Comparison of ENCODE assay signal across 21 mouse cellular contexts in the genomic region with DNA sequence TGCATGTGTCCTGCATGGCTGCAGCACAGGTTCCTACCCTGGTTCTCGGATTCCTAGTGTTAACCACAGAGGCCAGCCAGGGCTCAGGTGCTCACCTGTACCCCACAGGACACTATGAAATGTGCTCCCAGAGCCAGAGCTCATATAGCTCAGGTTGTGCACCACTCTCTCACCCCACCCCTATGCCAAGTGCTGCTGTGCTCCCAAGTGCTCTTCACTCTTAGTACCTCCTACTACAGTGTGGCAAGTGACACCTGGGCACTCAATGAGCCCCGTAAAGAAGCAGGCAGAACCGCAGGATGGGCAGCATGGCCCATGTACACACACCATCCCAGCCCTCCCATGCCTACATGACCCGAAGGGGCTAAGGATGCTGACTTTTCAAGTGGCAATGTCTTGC. TPM values are rescaled to one million over a fixed set of nuclear protein-coding genes. Genes with fewer than 3 reads are reported as not detected.
A peak's percentile ranks its signal among the peaks of the same experiment; 100 is the strongest.
DNase-seq lines count a peak whose midpoint lies in the region; ATAC-seq and TF ChIP-seq lines count a peak whose summit lies in the region.
"Had no signal": no experiment of that assay in that cellular context is flagged by ENCODE, and none has a peak within 500 bp of the region (broad histone marks: within the 10 kb centered on the region; RNA-seq: fewer than 3 reads in every experiment).

No protein-coding gene starts in this region.

- no peak for ATAC-seq in hindbrain, embryonic 11.5 days (ENCODE audit: low FRiP score)
- ATAC-seq in hindbrain, embryonic 14.5 days (ENCODE audit: low FRiP score) = no peak
- ATAC-seq in lung, embryonic 16.5 days (ENCODE audit: low read depth) = peak; percentile 77
- ATAC-seq: CD4-positive, CD25-positive, alpha-beta regulatory T cell, adult 4 months had no signal

- H3K27me3 ChIP-seq in cerebellum, adult 2 months (ENCODE audit: control insufficient read depth, insufficient read depth, low read length) = no peaks in the 10 kb centered on the region
- no peaks in the 10 kb centered on the region for H3K27me3 ChIP-seq in hindbrain, embryonic 11.5 days (ENCODE audit: control insufficient read depth, insufficient read depth, low read length)
- no peaks in the 10 kb centered on the region for H3K27me3 ChIP-seq in hindbrain, embryonic 14.5 days (ENCODE audit: control insufficient read depth, insufficient read depth, low read length)
- no peaks in the 10 kb centered on the region for H3K27me3 ChIP-seq in lung, embryonic 16.5 days (ENCODE audit: control insufficient read depth, insufficient read depth, low read depth, low read length)
- H3K27me3 ChIP-seq: embryonic facial prominence, embryonic 15.5 days; heart, embryonic 15.5 days; megakaryocyte, embryonic 14.5 days had no signal

- H3K9ac ChIP-seq in hindbrain, embryonic 11.5 days (ENCODE audit: low read depth, low read length) = no peak overlapping the region
- H3K9ac ChIP-seq in hindbrain, embryonic 14.5 days = no peak overlapping the region
- no peak overlapping the region for H3K9ac ChIP-seq in lung, embryonic 16.5 days (ENCODE audit: low read length)
- H3K9ac ChIP-seq: embryonic facial prominence, embryonic 15.5 days; heart, embryonic 15.5 days had no signal

- TF ChIP-seq POLR2A in cerebellum, adult 2 months (IDR thresholded peaks at IDR 0.05; ENCODE audit: borderline replicate concordance, insufficient read depth, low read length) = no peak
- TF ChIP-seq POLR2A in lung, adult 2 months (IDR thresholded peaks at IDR 0.05; ENCODE audit: borderline replicate concordance, extremely low read depth, low read depth, low read length) = no peak

- H3K27ac ChIP-seq in cerebellum, adult 2 months (ENCODE audit: insufficient read depth, low read length) = peak overlapping the region; percentile 31
- 0 out of 2 replicates have a peak overlapping the region, but pooled peaks have one; percentile 17 for H3K27ac ChIP-seq in hindbrain, embryonic 11.5 days (ENCODE audit: low read depth, low read length)
- H3K27ac ChIP-seq in hindbrain, embryonic 14.5 days = no peak overlapping the region
- H3K27ac ChIP-seq in lung, embryonic 16.5 days (ENCODE audit: low read length) = 0 out of 2 replicates have a peak overlapping the region, but pooled peaks have one; percentile 48
- H3K27ac ChIP-seq: embryonic facial prominence, embryonic 15.5 days; forebrain, embryonic 10.5 days had no signal

- H3K36me3 ChIP-seq in hindbrain, embryonic 11.5 days (ENCODE audit: control insufficient read depth, insufficient read depth, low read length) = no peaks in the 10 kb centered on the region
- no peaks in the 10 kb centered on the region for H3K36me3 ChIP-seq in hindbrain, embryonic 14.5 days (replicated peaks; ENCODE audit: control insufficient read depth, insufficient read depth)
- H3K36me3 ChIP-seq in lung, embryonic 16.5 days (ENCODE audit: control insufficient read depth, insufficient read depth, low read length) = peaks cover 7% of the 10 kb centered on the region; the same call in 1 of the 2 replicates
- H3K36me3 ChIP-seq: heart, embryonic 15.5 days had no signal

- no peak overlapping the region for H3K4me2 ChIP-seq in hindbrain, embryonic 11.5 days (replicated peaks; ENCODE audit: low read depth, low read length)
- H3K4me2 ChIP-seq in hindbrain, embryonic 14.5 days (replicated peaks) = no peak overlapping the region
- H3K4me2 ChIP-seq in lung, embryonic 16.5 days (ENCODE audit: low read depth, low read length) = no peak overlapping the region
- H3K4me2 ChIP-seq: embryonic facial prominence, embryonic 15.5 days; heart, embryonic 15.5 days had no signal

- WGBS in cerebellum, adult 2 months = 95% methylated on average over 4 of the region's 4 CpGs
- WGBS in hindbrain, embryonic 11.5 days = 89% methylated on average over 4 of the region's 4 CpGs
- WGBS in hindbrain, embryonic 14.5 days = 94% methylated on average over 4 of the region's 4 CpGs
- WGBS in lung, embryonic 16.5 days = 66% methylated on average over 4 of the region's 4 CpGs
- WGBS in lung, adult 2 months = 76% methylated on average over 4 of the region's 4 CpGs

- no peak overlapping the region for H3K4me3 ChIP-seq in cerebellum, adult 2 months (replicated peaks; ENCODE audit: insufficient read depth, low read depth, low read length)
- H3K4me3 ChIP-seq in hindbrain, embryonic 11.5 days (ENCODE audit: low read depth, low read length) = no peak overlapping the region
- H3K4me3 ChIP-seq in hindbrain, embryonic 14.5 days (replicated peaks; ENCODE audit: low read length) = no peak overlapping the region
- no peak overlapping the region for H3K4me3 ChIP-seq in lung, embryonic 16.5 days (ENCODE audit: low read length)
- no peak overlapping the region for H3K4me3 ChIP-seq in lung, adult 2 months (replicated peaks; ENCODE audit: extremely low read depth, low read depth, low read length)
- H3K4me3 ChIP-seq: embryonic facial prominence, embryonic 15.5 days; forebrain, embryonic 10.5 days; heart, embryonic 15.5 days; megakaryocyte, embryonic 14.5 days had no signal

- H3K9me3 ChIP-seq in hindbrain, embryonic 11.5 days (ENCODE audit: control insufficient read depth, low read length) = no peaks in the 10 kb centered on the region
- H3K9me3 ChIP-seq in hindbrain, embryonic 14.5 days (ENCODE audit: control insufficient read depth, low read length) = no peaks in the 10 kb centered on the region
- H3K9me3 ChIP-seq in lung, embryonic 16.5 days (ENCODE audit: control insufficient read depth, low read length) = no peaks in the 10 kb centered on the region
- H3K9me3 ChIP-seq: embryonic facial prominence, embryonic 15.5 days; forebrain, embryonic 10.5 days; G1E; heart, embryonic 15.5 days; megakaryocyte, embryonic 14.5 days had no signal

- DNase-seq in cerebellum, adult 2 months = no peak
- no peak for DNase-seq in cerebellum, adult 11-12 months
- DNase-seq in hindbrain, embryonic 11.5 days (ENCODE audit: low spot score) = no peak
- no peak for DNase-seq in hindbrain, embryonic 14.5 days (ENCODE audit: low spot score)
- DNase-seq in lung, adult 2 months = no peak
- DNase-seq in lung, postnatal 25 days (ENCODE audit: low spot score) = peak; percentile 52
- no peak for DNase-seq in frontal cortex, adult 2 months (ENCODE audit: extremely low spot score in 1 of 2, low spot score in 1 of 2)
- DNase-seq: adrenal gland, postnatal 36 days; cerebellum, adult 9-11 months; gastrocnemius, postnatal 36 days; kidney, postnatal 4 days; layer of hippocampus, postnatal 36 days; thymus, postnatal 14 days had no signal

- peaks cover 61% of the 10 kb centered on the region for H3K4me1 ChIP-seq in cerebellum, adult 2 months (ENCODE audit: control insufficient read depth, insufficient read depth, low read length)
- H3K4me1 ChIP-seq in hindbrain, embryonic 11.5 days (replicated peaks; ENCODE audit: control insufficient read depth, insufficient read depth, low read length) = no peaks in the 10 kb centered on the region
- H3K4me1 ChIP-seq in hindbrain, embryonic 14.5 days (replicated peaks; ENCODE audit: control insufficient read depth, insufficient read depth, low read length) = peaks cover 12% of the 10 kb centered on the region; the same call in 1 of the 2 replicates
- H3K4me1 ChIP-seq in lung, embryonic 16.5 days (replicated peaks; ENCODE audit: control insufficient read depth, insufficient read depth, low read length) = peaks cover 30% of the 10 kb centered on the region
- H3K4me1 ChIP-seq in lung, adult 2 months (ENCODE audit: control insufficient read depth, insufficient read depth, low read length) = peaks cover 26% of the 10 kb centered on the region

- no peak for TF ChIP-seq CTCF in cerebellum, adult 2 months (IDR thresholded peaks at IDR 0.05; ENCODE audit: borderline replicate concordance, insufficient read depth, low read depth, low read length)
- no peak for TF ChIP-seq CTCF in lung, adult 2 months (IDR thresholded peaks at IDR 0.05; ENCODE audit: insufficient read depth, low read length)

RNA-seq across cellular contexts. Expression of a gene that starts 8.0 kb away (rescaled TPM):
- polyA plus RNA-seq in cerebellum, adult 2 months (2012; rRNA removed) = 62.4 and 68.5 TPM in 2 replicates
- 11.1 and 12.8 TPM in 2 replicates for polyA plus RNA-seq in hindbrain, embryonic 11.5 days (2014; fragmentation: Nextera tagmentation; extraction: Ambion mirVana)
- polyA plus RNA-seq in hindbrain, embryonic 14.5 days (2014; fragmentation: Nextera tagmentation; extraction: Ambion mirVana) = 28.5 and 30.0 TPM in 2 replicates
- 28.8 and 29.4 TPM in 2 replicates for polyA plus RNA-seq in lung, embryonic 16.5 days (2015; fragmentation: Nextera tagmentation; extraction: Ambion mirVana)
- polyA plus RNA-seq in lung, adult 2 months (2012; rRNA removed) = 51.3 and 57.2 TPM in 2 replicates
- polyA plus RNA-seq in frontal cortex, adult 2 months (2012; rRNA removed) = 59.4 and 59.6 TPM in 2 replicates

RNA-seq across cellular contexts. Expression of a gene that starts 18.4 kb away (rescaled TPM):
- 524 and 552 TPM in 2 replicates for polyA plus RNA-seq in cerebellum, adult 2 months (2012; rRNA removed)
- polyA plus RNA-seq in hindbrain, embryonic 11.5 days (2014; fragmentation: Nextera tagmentation; extraction: Ambion mirVana) = 15.6 and 19.6 TPM in 2 replicates
- 143 and 149 TPM in 2 replicates for polyA plus RNA-seq in hindbrain, embryonic 14.5 days (2014; fragmentation: Nextera tagmentation; extraction: Ambion mirVana)
- polyA plus RNA-seq in lung, embryonic 16.5 days (2015; fragmentation: Nextera tagmentation; extraction: Ambion mirVana) = 5.6 and 7.0 TPM in 2 replicates
- 10.5 and 12.2 TPM in 2 replicates for polyA plus RNA-seq in lung, adult 2 months (2012; rRNA removed)
- polyA plus RNA-seq in frontal cortex, adult 2 months (2012; rRNA removed) = 263 and 277 TPM in 2 replicates
- polyA plus RNA-seq: CD4-positive, CD25-positive, alpha-beta regulatory T cell, adult 4 months; liver, adult 2 months had no signal

RNA-seq across cellular contexts. Expression of a gene that starts 24.2 kb away (rescaled TPM):
- polyA plus RNA-seq in cerebellum, adult 2 months (2012; rRNA removed) = 3.8 and 4.0 TPM in 2 replicates
- 2.4 and 6.6 TPM in 2 replicates for polyA plus RNA-seq in hindbrain, embryonic 11.5 days (2014; fragmentation: Nextera tagmentation; extraction: Ambion mirVana)
- 6.3 and 6.9 TPM in 2 replicates for polyA plus RNA-seq in hindbrain, embryonic 14.5 days (2014; fragmentation: Nextera tagmentation; extraction: Ambion mirVana)
- 166 and 169 TPM in 2 replicates for polyA plus RNA-seq in lung, embryonic 16.5 days (2015; fragmentation: Nextera tagmentation; extraction: Ambion mirVana)
- polyA plus RNA-seq in lung, adult 2 months (2012; rRNA removed) = 27.7 and 34.3 TPM in 2 replicates
- polyA plus RNA-seq in frontal cortex, adult 2 months (2012; rRNA removed) = 1.8 and 3.4 TPM in 2 replicates
- polyA plus RNA-seq: CD4-positive, CD25-positive, alpha-beta regulatory T cell, adult 4 months; G1E; liver, adult 2 months had no signal

RNA-seq across cellular contexts. Expression of a gene that starts 29.4 kb away (rescaled TPM):
- polyA plus RNA-seq in cerebellum, adult 2 months (2012; rRNA removed) = 90.2 and 105 TPM in 2 replicates
- 13.6 and 14.2 TPM in 2 replicates for polyA plus RNA-seq in hindbrain, embryonic 11.5 days (2014; fragmentation: Nextera tagmentation; extraction: Ambion mirVana)
- polyA plus RNA-seq in hindbrain, embryonic 14.5 days (2014; fragmentation: Nextera tagmentation; extraction: Ambion mirVana) = 48.1 and 53.9 TPM in 2 replicates
- 13.9 and 15.4 TPM in 2 replicates for polyA plus RNA-seq in lung, embryonic 16.5 days (2015; fragmentation: Nextera tagmentation; extraction: Ambion mirVana)
- polyA plus RNA-seq in lung, adult 2 months (2012; rRNA removed) = 18.7 and 20.4 TPM in 2 replicates
- 103 and 110 TPM in 2 replicates for polyA plus RNA-seq in frontal cortex, adult 2 months (2012; rRNA removed)

RNA-seq across cellular contexts. Expression of a gene that starts 37.8 kb away (rescaled TPM):
- 184 and 189 TPM in 2 replicates for polyA plus RNA-seq in cerebellum, adult 2 months (2012; rRNA removed)
- 129 and 136 TPM in 2 replicates for polyA plus RNA-seq in hindbrain, embryonic 11.5 days (2014; fragmentation: Nextera tagmentation; extraction: Ambion mirVana)
- 161 and 166 TPM in 2 replicates for polyA plus RNA-seq in hindbrain, embryonic 14.5 days (2014; fragmentation: Nextera tagmentation; extraction: Ambion mirVana)
- 125 and 133 TPM in 2 replicates for polyA plus RNA-seq in lung, embryonic 16.5 days (2015; fragmentation: Nextera tagmentation; extraction: Ambion mirVana)
- polyA plus RNA-seq in lung, adult 2 months (2012; rRNA removed) = 145 and 178 TPM in 2 replicates
- 197 and 210 TPM in 2 replicates for polyA plus RNA-seq in frontal cortex, adult 2 months (2012; rRNA removed)
